Mouse (Mus musculus): ENCODE measurements around the gene Kcna5. TPM values are rescaled to one million over a fixed set of nuclear protein-coding genes. Genes with fewer than 3 reads are reported as not detected.
A peak's percentile ranks its signal among the peaks of the same experiment; 100 is the strongest.

The Kcna5 gene
- polyA plus RNA-seq, 1 experiment from 2014 or later: 3.7 TPM

DNA sequence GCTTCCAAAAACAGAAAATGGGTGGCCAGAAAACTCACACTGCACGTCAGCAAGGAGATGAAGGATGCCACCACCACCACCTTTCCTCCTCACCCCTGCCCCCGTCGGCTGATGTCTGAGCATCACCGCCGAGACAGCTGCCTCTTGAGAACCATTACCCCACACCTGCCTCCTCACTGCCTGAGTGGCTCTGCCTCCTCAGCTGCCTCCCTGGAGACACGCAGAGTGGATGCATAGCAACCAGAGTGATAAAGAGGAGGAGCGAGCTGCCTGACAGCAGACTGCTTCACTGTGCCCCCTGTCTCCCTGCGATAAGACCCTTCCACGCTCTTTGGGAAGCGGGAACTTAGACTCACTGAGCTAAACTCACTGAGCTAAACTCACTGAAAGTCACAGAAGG is 20.5 kb downstream of the Kcna5 start:
- Histone ChIP-seq H3K4me2 (ENCODE audit: low read length) (peak overlapping the region; percentile 8; the same call in 1 of the 2 replicates), H3K36me3 (ENCODE audit: control insufficient read depth, insufficient read depth, low read length) (no peaks in the 10 kb centered on the region), H3K9me3 (ENCODE audit: control insufficient read depth, low read length) (no peaks in the 10 kb centered on the region), H3K27me3 (replicated peaks; ENCODE audit: control insufficient read depth, insufficient read depth, low read length) (no peaks in the 10 kb centered on the region), H3K27ac (ENCODE audit: low read depth, low read length) (no peak overlapping the region), H3K4me3 (ENCODE audit: low read length) (no peak overlapping the region), H3K4me1 (ENCODE audit: control insufficient read depth, insufficient read depth, low read depth, low read length) (peaks cover 4% of the 10 kb centered on the region), H3K9ac (ENCODE audit: low read depth, low read length) (no peak overlapping the region)
- WGBS: 20% methylated on average over 10 of the region's 10 CpGs
- peak; percentile 86 for ATAC-seq

DNA sequence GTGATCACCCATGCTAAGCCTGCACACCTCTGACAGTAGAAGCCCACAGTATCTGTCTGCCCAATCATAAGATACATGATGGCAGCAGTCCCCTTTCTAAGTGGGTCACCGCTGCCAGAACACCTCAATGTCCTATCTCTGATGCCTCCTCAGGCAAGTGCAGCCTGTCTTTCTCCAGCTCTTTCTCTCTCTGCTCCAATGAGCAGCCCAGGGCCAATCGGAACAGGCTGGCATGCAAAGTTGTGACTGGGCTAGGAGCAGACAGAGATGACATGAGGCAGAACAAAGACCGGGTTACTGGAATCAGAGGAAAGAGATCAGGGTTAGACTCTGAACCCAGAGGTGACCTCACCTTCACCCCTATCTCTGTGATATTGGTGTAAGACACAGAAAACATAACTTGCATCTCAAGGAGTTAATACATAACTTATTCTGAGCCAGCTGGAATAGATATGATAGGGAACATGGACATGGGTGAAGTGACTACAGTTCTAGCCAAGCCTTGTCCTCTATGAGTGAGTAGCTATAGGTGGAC is 21.4 kb downstream of the Kcna5 start:
- no peak for ATAC-seq
- 90% methylated on average over 3 of the region's 3 CpGs for WGBS
- Histone ChIP-seq H3K36me3 (ENCODE audit: control insufficient read depth, insufficient read depth, low read length) (no peaks in the 10 kb centered on the region), H3K27ac (ENCODE audit: low read depth, low read length) (no peak overlapping the region), H3K9me3 (ENCODE audit: control insufficient read depth, low read length) (no peaks in the 10 kb centered on the region), H3K27me3 (replicated peaks; ENCODE audit: control insufficient read depth, insufficient read depth, low read length) (no peaks in the 10 kb centered on the region), H3K4me3 (ENCODE audit: low read length) (no peak overlapping the region), H3K9ac (ENCODE audit: low read depth, low read length) (no peak overlapping the region), H3K4me1 (ENCODE audit: control insufficient read depth, insufficient read depth, low read depth, low read length) (peaks cover 4% of the 10 kb centered on the region), H3K4me2 (ENCODE audit: low read length) (no peak overlapping the region)

DNA sequence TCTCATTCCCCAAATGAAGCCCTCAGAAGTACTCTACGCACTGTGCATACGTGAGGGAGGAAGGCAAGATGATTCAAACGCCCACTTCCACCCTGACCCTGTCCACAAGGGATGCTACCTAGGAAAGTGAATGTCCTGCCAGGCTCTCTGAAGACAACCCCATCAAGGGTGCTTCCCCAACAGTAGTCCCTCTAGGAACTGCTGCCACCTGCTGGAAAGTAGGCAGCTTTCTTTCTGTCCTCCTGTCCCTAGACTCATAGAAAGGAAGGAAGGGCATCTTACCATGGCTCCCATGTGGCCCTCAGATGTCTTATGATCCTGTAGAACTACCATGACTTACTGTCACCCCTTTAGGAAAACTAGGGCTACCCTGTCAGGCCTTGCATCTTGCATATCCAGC is 22.1 kb downstream of the Kcna5 start:
- Histone ChIP-seq H3K27me3 (replicated peaks; ENCODE audit: control insufficient read depth, insufficient read depth, low read length) (no peaks in the 10 kb centered on the region), H3K4me3 (ENCODE audit: low read length) (no peak overlapping the region), H3K9ac (ENCODE audit: low read depth, low read length) (no peak overlapping the region), H3K36me3 (ENCODE audit: control insufficient read depth, insufficient read depth, low read length) (no peaks in the 10 kb centered on the region), H3K9me3 (ENCODE audit: control insufficient read depth, low read length) (no peaks in the 10 kb centered on the region), H3K4me2 (ENCODE audit: low read length) (no peak overlapping the region), H3K4me1 (ENCODE audit: control insufficient read depth, insufficient read depth, low read depth, low read length) (peaks cover 4% of the 10 kb centered on the region), H3K27ac (ENCODE audit: low read depth, low read length) (no peak overlapping the region)
- WGBS: 84% methylated on average over 3 of the region's 3 CpGs
- ATAC-seq: no peak

DNA sequence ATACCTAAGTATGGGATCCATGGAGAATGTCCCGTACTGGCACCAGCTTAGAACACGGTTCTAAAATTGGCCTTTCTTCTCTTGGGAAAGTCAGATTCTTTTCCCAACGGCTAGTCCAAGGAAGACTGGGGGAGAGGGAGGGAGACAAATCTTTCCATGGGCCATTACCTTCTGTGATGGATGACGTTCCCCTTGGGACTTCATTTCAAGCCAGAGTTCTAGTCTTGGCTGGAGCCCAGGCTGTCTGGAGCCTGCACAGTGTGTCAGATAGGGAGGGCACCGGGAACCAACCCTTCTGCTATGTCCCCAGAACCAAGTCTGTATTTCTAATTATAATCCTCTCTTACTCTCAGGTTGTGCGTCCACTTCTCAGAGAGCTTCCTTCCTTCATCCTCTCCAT is 26.5 kb downstream of the Kcna5 start:
- Histone ChIP-seq H3K36me3 (ENCODE audit: control insufficient read depth, insufficient read depth, low read length) (no peaks in the 10 kb centered on the region), H3K9ac (ENCODE audit: low read depth, low read length) (no peak overlapping the region), H3K4me3 (ENCODE audit: low read length) (no peak overlapping the region), H3K27me3 (replicated peaks; ENCODE audit: control insufficient read depth, insufficient read depth, low read length) (no peaks in the 10 kb centered on the region), H3K27ac (ENCODE audit: low read depth, low read length) (no peak overlapping the region), H3K9me3 (ENCODE audit: control insufficient read depth, low read length) (no peaks in the 10 kb centered on the region), H3K4me2 (ENCODE audit: low read length) (no peak overlapping the region), H3K4me1 (ENCODE audit: control insufficient read depth, insufficient read depth, low read depth, low read length) (no peaks in the 10 kb centered on the region)
- no peak for ATAC-seq
- WGBS: 69% methylated on average over 6 of the region's 6 CpGs

DNA sequence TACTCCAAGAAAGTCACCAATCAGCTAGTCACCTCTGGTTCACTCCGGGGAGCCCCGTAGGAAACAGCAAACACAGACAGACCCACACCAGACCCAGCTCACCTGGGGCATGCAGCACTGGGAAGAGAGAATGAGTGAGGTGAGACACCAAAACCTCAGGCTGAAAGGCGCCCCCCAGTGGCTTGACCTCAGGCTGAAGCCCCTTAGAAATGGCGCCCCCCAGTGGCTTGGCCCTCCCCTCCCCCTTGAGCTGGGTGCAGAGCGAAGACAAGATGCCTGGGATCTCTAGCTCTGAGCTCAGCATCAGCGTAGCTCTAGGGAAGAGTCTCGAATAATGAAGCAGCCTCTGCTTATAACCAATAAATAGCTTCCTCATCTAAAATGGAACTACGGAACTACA is 31.3 kb downstream of the Kcna5 start:
- H3K4me2 ChIP-seq (ENCODE audit: low read length): no peak overlapping the region
- ATAC-seq: no peak
- no peaks in the 10 kb centered on the region for H3K9me3 ChIP-seq (ENCODE audit: control insufficient read depth, low read length)
- 76% methylated on average over 8 of the region's 8 CpGs for WGBS
- H3K9ac ChIP-seq (ENCODE audit: low read depth, low read length): no peak overlapping the region
- no peak overlapping the region for H3K27ac ChIP-seq (ENCODE audit: low read depth, low read length)
- H3K4me1 ChIP-seq (ENCODE audit: control insufficient read depth, insufficient read depth, low read depth, low read length): no peaks in the 10 kb centered on the region
- H3K27me3 ChIP-seq (replicated peaks; ENCODE audit: control insufficient read depth, insufficient read depth, low read length): no peaks in the 10 kb centered on the region
- no peak overlapping the region for H3K4me3 ChIP-seq (ENCODE audit: low read length)
- no peaks in the 10 kb centered on the region for H3K36me3 ChIP-seq (ENCODE audit: control insufficient read depth, insufficient read depth, low read length)

DNA sequence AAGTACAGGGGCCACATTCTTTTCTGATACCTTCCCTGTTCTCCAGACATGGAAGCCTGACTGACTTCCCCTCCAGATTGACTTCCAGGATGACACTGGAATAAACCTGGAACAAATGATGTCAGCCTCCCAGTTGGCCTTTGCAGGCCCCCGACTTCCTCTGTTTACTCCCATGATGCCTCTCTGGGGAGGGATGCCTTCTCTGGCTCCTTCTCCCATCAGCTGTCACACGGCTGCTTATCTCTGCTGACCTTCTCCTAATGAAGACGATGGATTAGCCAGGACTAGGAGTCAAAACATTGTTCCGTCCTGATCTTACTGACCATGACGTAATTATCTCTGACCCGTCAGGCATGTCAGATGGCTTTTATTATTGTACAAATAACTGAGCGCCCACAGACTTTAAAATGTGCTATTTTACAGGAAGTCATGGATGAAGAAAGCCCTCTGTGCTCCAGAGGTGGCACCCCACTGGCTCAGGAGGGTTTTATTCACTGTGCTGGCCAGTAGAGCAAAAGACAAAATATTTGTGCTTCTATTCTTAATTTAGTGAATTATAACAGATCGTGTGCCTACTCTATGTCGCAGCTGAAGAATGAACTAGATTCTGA is 32.4 kb downstream of the Kcna5 start:
- Histone ChIP-seq H3K36me3 (ENCODE audit: control insufficient read depth, insufficient read depth, low read length) (no peaks in the 10 kb centered on the region), H3K4me1 (ENCODE audit: control insufficient read depth, insufficient read depth, low read depth, low read length) (no peaks in the 10 kb centered on the region), H3K9ac (ENCODE audit: low read depth, low read length) (no peak overlapping the region), H3K4me2 (ENCODE audit: low read length) (no peak overlapping the region), H3K27me3 (replicated peaks; ENCODE audit: control insufficient read depth, insufficient read depth, low read length) (no peaks in the 10 kb centered on the region), H3K4me3 (ENCODE audit: low read length) (no peak overlapping the region), H3K27ac (ENCODE audit: low read depth, low read length) (no peak overlapping the region), H3K9me3 (ENCODE audit: control insufficient read depth, low read length) (no peaks in the 10 kb centered on the region)
- 34% methylated on average over 9 of the region's 9 CpGs for WGBS
- no peak for ATAC-seq

DNA sequence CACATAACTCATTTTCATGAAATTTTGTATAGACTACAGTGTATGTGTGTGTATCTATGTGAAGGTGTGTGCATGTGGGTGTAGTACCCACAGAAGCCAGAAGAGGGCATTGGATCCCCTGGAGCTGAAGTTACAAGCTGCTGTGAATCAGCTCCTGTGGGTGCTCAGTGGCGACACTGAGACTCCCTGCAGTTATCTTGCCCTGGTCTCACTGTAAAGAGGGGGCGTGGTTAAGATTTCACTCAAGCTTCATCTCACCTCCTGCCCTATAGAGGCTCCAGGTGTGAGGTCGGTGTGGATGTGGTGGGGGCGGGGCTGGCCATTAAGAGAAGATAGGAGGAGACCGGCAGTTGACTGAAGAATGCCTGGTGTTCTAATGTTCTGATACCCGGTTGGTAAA is 34.2 kb downstream of the Kcna5 start:
- Histone ChIP-seq H3K9me3 (ENCODE audit: control insufficient read depth, low read length) (no peaks in the 10 kb centered on the region), H3K27me3 (replicated peaks; ENCODE audit: control insufficient read depth, insufficient read depth, low read length) (no peaks in the 10 kb centered on the region), H3K9ac (ENCODE audit: low read depth, low read length) (no peak overlapping the region), H3K27ac (ENCODE audit: low read depth, low read length) (no peak overlapping the region), H3K4me3 (ENCODE audit: low read length) (no peak overlapping the region), H3K4me1 (ENCODE audit: control insufficient read depth, insufficient read depth, low read depth, low read length) (peaks cover 6% of the 10 kb centered on the region), H3K4me2 (ENCODE audit: low read length) (no peak overlapping the region), H3K36me3 (ENCODE audit: control insufficient read depth, insufficient read depth, low read length) (no peaks in the 10 kb centered on the region)
- ATAC-seq: no peak
- 92% methylated on average over 6 of the region's 6 CpGs for WGBS

DNA sequence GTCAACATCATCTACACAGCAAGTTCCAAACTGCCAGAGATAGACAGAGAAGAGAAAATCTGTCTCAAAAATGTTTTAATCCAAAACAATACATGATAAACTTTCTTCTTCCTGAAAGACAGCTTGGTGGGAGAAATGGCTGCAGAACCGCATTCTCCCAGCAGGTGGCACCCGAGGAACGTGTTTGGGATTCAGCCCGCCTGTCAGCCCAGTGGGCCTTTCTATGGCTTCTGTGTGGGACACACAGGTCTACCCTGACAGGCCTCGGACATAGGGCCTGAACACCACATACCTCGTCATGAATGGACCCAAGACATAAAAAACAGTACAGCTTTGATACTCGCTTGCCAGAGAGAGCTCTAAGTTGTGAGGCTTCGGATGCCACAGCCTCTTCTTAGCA is 35.1 kb downstream of the Kcna5 start:
- no peaks in the 10 kb centered on the region for H3K36me3 ChIP-seq (ENCODE audit: control insufficient read depth, insufficient read depth, low read length)
- no peak overlapping the region for H3K27ac ChIP-seq (ENCODE audit: low read depth, low read length)
- no peaks in the 10 kb centered on the region for H3K27me3 ChIP-seq (replicated peaks; ENCODE audit: control insufficient read depth, insufficient read depth, low read length)
- no peak overlapping the region for H3K4me2 ChIP-seq (ENCODE audit: low read length)
- peak; percentile 68; the same call in 1 of the 2 replicates for ATAC-seq
- H3K9me3 ChIP-seq (ENCODE audit: control insufficient read depth, low read length): no peaks in the 10 kb centered on the region
- no peak overlapping the region for H3K4me3 ChIP-seq (ENCODE audit: low read length)
- H3K4me1 ChIP-seq (ENCODE audit: control insufficient read depth, insufficient read depth, low read depth, low read length): peaks cover 6% of the 10 kb centered on the region
- 18% methylated on average over 8 of the region's 8 CpGs for WGBS
- H3K9ac ChIP-seq (ENCODE audit: low read depth, low read length): no peak overlapping the region

DNA sequence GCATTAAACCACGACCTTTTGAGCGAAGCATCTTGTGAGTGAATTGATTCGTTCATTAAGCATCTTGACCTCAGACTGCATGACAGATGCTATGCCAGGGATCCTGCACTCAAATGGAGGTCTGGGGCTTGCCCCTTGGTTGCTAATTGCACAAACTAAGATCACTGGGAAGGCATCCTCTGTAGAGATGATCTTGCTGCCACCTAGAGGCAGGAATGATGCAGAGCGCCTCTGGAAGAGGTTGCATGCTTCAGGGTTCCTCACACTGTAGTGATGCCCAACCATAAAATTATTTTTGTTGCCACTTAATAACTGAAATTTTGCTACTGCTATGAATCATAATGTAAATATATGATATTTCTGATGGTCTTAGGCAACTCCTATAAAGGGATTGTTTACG is 37.3 kb downstream of the Kcna5 start:
- Histone ChIP-seq H3K4me1 (ENCODE audit: control insufficient read depth, insufficient read depth, low read depth, low read length) (peaks cover 6% of the 10 kb centered on the region), H3K36me3 (ENCODE audit: control insufficient read depth, insufficient read depth, low read length) (no peaks in the 10 kb centered on the region), H3K27me3 (replicated peaks; ENCODE audit: control insufficient read depth, insufficient read depth, low read length) (no peaks in the 10 kb centered on the region), H3K9me3 (ENCODE audit: control insufficient read depth, low read length) (no peaks in the 10 kb centered on the region), H3K27ac (ENCODE audit: low read depth, low read length) (no peak overlapping the region), H3K9ac (ENCODE audit: low read depth, low read length) (no peak overlapping the region), H3K4me2 (ENCODE audit: low read length) (no peak overlapping the region), H3K4me3 (ENCODE audit: low read length) (no peak overlapping the region)
- peak; percentile 73 for ATAC-seq
- WGBS: 60% methylated on average over 5 of the region's 5 CpGs
